Mouse (Mus musculus) natural killer cell, adult 2 months (primary cell): ENCODE data around the gene Btbd35f30.
"Not testable (repeated sequence)": the region's sequence is repeated elsewhere in the genome, so short reads cannot be mapped to it uniquely, and the experiment has no call there.

Experiments
- DNase-seq, 2 experiments: peaks; one replicate each; pipeline ENCODE4 v3.0.0; 2022; ENCODE audit warnings: low spot score in 2 of 2

Gene Btbd35f30

DNA sequence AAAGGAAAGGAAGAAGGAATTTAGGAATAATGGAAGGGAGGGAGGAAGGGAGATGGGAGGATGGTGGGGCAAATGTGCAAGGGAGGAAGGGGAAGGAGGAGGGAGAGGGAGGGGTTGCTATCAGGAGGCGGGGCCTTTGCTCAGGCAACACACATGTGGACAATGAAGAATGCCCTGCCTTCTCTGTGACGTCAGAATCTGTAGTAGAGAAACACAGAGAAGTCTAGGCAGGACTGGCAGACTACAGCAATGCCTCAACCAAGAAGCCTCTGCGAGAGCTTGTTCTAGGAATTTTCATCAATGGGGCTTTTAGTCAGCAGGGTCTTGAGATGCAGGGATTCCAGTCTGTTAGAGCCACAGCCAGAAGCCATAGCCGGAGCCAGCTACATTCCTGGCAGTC, at the start of gene Btbd35f30:
TSS of gene Btbd35f30 (plus strand) at position 301 of the 400 bp plus-strand sequence.
- DNase-seq = not testable (repeated sequence)

DNA sequence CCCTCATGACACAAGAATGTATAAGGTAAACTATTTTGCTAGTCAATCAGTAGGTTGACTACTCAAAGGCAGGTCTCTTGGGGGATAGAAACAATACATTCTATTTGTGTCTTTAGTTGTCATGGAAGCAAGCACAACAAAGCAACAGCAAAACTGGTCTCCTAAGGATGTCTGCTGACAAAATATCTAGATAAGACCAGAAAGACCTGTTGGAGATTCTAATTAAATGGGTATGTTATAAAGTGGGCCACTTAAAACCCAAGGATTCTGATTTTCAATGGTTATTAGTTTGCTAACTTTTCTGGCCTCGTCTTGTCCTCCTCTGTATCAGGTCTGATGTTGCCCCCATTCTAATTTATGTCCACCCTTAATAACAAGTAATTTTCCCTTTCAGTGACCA, 47.0 kb downstream of the Btbd35f30 start, which contains the start of gene Gm21789:
TSS of gene Gm21789 (plus strand) at position 301 of the 400 bp plus-strand sequence.
- not testable (repeated sequence) for DNase-seq
